Mouse (Mus musculus) CH12.LX (cell line): ENCODE data around the gene Sp7. TPM values are rescaled to one million over a fixed set of nuclear protein-coding genes. Genes with fewer than 3 reads are reported as not detected.

Source experiments
- DNase-seq: peaks from one replicate; pipeline ENCODE4 v3.0.0-alpha.2; 2013; ENCODE audit errors: extremely low read depth
- H3K27ac ChIP-seq: 2 replicates; pipeline ENCODE4 v1.5.1; 2012; ENCODE audit warnings: low read depth, mild to moderate bottlenecking, control low read depth, moderate library complexity; ENCODE audit not compliant: insufficient read depth
- H3K27me3 ChIP-seq: replicated peaks from 2 replicates; pipeline ENCODE3; 2012; ENCODE audit warnings: inconsistent platforms
- H3K36me3 ChIP-seq, 2 experiments: replicated peaks in 1 of 2; 2 replicates each; pipeline versions ENCODE3 to v1.6.1; 2012; ENCODE audit warnings: inconsistent platforms in 1 of 2, low read length in 1 of 2, mild to moderate bottlenecking in 1 of 2, mixed read lengths in 1 of 2, moderate library complexity in 1 of 2; ENCODE audit not compliant: control insufficient read depth in 1 of 2, insufficient read depth in 1 of 2
- H3K4me1 ChIP-seq, 2 experiments: 2 replicates each; pipeline ENCODE4 v1.6.1; 2012; ENCODE audit warnings: inconsistent platforms in 1 of 2, moderate library complexity in 1 of 2; ENCODE audit not compliant: insufficient read depth in 2 of 2, control insufficient read depth in 1 of 2
- H3K4me2 ChIP-seq: 2 replicates; pipeline ENCODE4 v1.6.1; 2012; ENCODE audit warnings: low read depth, mild to moderate bottlenecking, control low read depth; ENCODE audit not compliant: poor library complexity, insufficient read depth, severe bottlenecking
- H3K4me3 ChIP-seq, 3 experiments: fragments of 150-350 bp in 1 of 3; sonication (generic) in 1 of 3; replicated peaks in 1 of 3; 2 replicates each; pipeline versions ENCODE3 to v1.5.1; 2011 to 2012; ENCODE audit warnings: low read depth in 2 of 3, low read length in 2 of 3, mild to moderate bottlenecking in 2 of 3, moderate library complexity in 2 of 3, control low read depth in 1 of 3, improper control_type of control experiment in 1 of 3, inconsistent platforms in 1 of 3, mixed read lengths in 1 of 3; ENCODE audit not compliant: poor library complexity in 1 of 3
- H3K79me2 ChIP-seq: replicated peaks from 2 replicates; pipeline ENCODE4 v1.6.1; 2012; ENCODE audit warnings: mild to moderate bottlenecking, moderate library complexity; ENCODE audit not compliant: control insufficient read depth, poor library complexity, insufficient read depth, severe bottlenecking; ENCODE audit errors: extremely low read depth
- H3K9ac ChIP-seq: 2 replicates; pipeline ENCODE4 v1.6.1; 2012; ENCODE audit warnings: low read depth, mild to moderate bottlenecking, control low read depth, moderate library complexity; ENCODE audit not compliant: insufficient read depth
- H3K9me3 ChIP-seq: replicated peaks from 2 replicates; pipeline ENCODE3; 2012; ENCODE audit warnings: low read length, inconsistent platforms, mixed read lengths
- BHLHE40 ChIP-seq: IDR thresholded peaks from 2 replicates; pipeline ENCODE4 v1.6.1; 2011; ENCODE audit warnings: mild to moderate bottlenecking, low read depth, low read length, improper control_type of control experiment
- CHD1 ChIP-seq: IDR thresholded peaks from 2 replicates; pipeline ENCODE4 v1.6.1; 2012; ENCODE audit warnings: low read depth, low read length, improper control_type of control experiment, inconsistent platforms
- CHD2 ChIP-seq: IDR thresholded peaks from 2 replicates; pipeline ENCODE4 v1.6.1; 2011; ENCODE audit warnings: low read length, improper control_type of control experiment
- CTCF ChIP-seq, 2 experiments: IDR thresholded peaks in 1 of 2; conservative IDR thresholded peaks in 1 of 2; 2 replicates each; pipeline ENCODE4 v1.5.1; 2011 to 2012; ENCODE audit warnings: low read depth in 2 of 2, low read length in 2 of 2, improper control_type of control experiment in 1 of 2, inconsistent platforms in 1 of 2, mild to moderate bottlenecking in 1 of 2, moderate library complexity in 1 of 2
- E2F4 ChIP-seq: IDR thresholded peaks from 2 replicates; pipeline ENCODE4 v1.6.1; 2011; ENCODE audit warnings: low read depth, low read length, improper control_type of control experiment; ENCODE audit not compliant: insufficient replicate concordance
- ELF1 ChIP-seq: IDR thresholded peaks from 2 replicates; pipeline ENCODE4 v1.6.1; 2014; ENCODE audit warnings: low read depth, mild to moderate bottlenecking, inconsistent platforms, low read length, improper control_type of control experiment
- KAT2A ChIP-seq: IDR thresholded peaks from 2 replicates; pipeline ENCODE4 v1.6.1; 2012; ENCODE audit warnings: low read length, improper control_type of control experiment, inconsistent platforms; ENCODE audit not compliant: insufficient replicate concordance
- MAFK ChIP-seq: IDR thresholded peaks from 2 replicates; pipeline ENCODE4 v1.6.1; 2011; ENCODE audit warnings: low read length, improper control_type of control experiment; ENCODE audit not compliant: insufficient replicate concordance
- MAX ChIP-seq: IDR thresholded peaks from 2 replicates; pipeline ENCODE4 v1.6.1; 2011; ENCODE audit warnings: low read length, improper control_type of control experiment
- MYC ChIP-seq: IDR thresholded peaks from 2 replicates; pipeline ENCODE4 v1.6.1; 2011; ENCODE audit warnings: low read depth, mild to moderate bottlenecking, improper control_type of control experiment, low read length
- NELFE ChIP-seq: IDR thresholded peaks from 2 replicates; pipeline ENCODE4 v1.6.1; 2011; ENCODE audit warnings: low read depth, low read length, improper control_type of control experiment
- PAX5 ChIP-seq: IDR thresholded peaks from 2 replicates; pipeline ENCODE4 v1.6.1; 2012; ENCODE audit warnings: low read length, inconsistent platforms, mixed read lengths
- POLR2A ChIP-seq: IDR thresholded peaks from 2 replicates; pipeline ENCODE4 v1.6.1; 2011; ENCODE audit warnings: low read depth, mild to moderate bottlenecking, improper control_type of control experiment, low read length
- POLR2AphosphoS2 ChIP-seq: IDR thresholded peaks from 2 replicates; pipeline ENCODE4 v1.6.1; 2011; ENCODE audit warnings: low read depth, low read length, improper control_type of control experiment
- SIN3A ChIP-seq: IDR thresholded peaks from 2 replicates; pipeline ENCODE4 v1.6.1; 2012; ENCODE audit warnings: low read length, improper control_type of control experiment, inconsistent platforms
- SMC3 ChIP-seq: IDR thresholded peaks from 2 replicates; pipeline ENCODE4 v1.6.1; 2011; ENCODE audit warnings: low read depth, low read length, improper control_type of control experiment
- TBP ChIP-seq: conservative IDR thresholded peaks from 2 replicates; pipeline ENCODE4 v1.6.1; 2011; ENCODE audit warnings: low read depth, low read length, improper control_type of control experiment
- TCF12 ChIP-seq: IDR thresholded peaks from 2 replicates; pipeline ENCODE4 v1.6.1; 2014; ENCODE audit warnings: low read depth, mild to moderate bottlenecking, inconsistent platforms, low read length, improper control_type of control experiment
- ZC3H11A ChIP-seq: IDR thresholded peaks from 2 replicates; pipeline ENCODE4 v1.6.1; 2012; ENCODE audit warnings: low read depth, mild to moderate bottlenecking, inconsistent platforms, low read length, improper control_type of control experiment
- ZKSCAN1 ChIP-seq: IDR thresholded peaks from 2 replicates; pipeline ENCODE4 v1.6.1; 2012; ENCODE audit warnings: low read depth, inconsistent platforms, low read length, improper control_type of control experiment, borderline replicate concordance
- ZMIZ1 ChIP-seq: IDR thresholded peaks from 2 replicates; pipeline ENCODE4 v1.6.1; 2012; ENCODE audit warnings: low read depth, mild to moderate bottlenecking, inconsistent platforms, low read length, improper control_type of control experiment
- dilution Hi-C: fragments of 300-500 bp; cut with MboI; formaldehyde crosslinking; loops from 2 replicates; pipeline ENCODE4 v1.14.3; 2020; ENCODE audit warnings: low sequenced_read_pairs; ENCODE audit not compliant: extremely low pct_unique_long_range_greater_than_20kb, extremely low pct_ligation_motif_present
- in situ Hi-C: fragments of 300-500 bp; cut with MboI; formaldehyde crosslinking; loops from 3 replicates; pipeline ENCODE4 v1.14.3; 2019; ENCODE audit warnings: low sequenced_read_pairs, low pct_ligation_motif_present, low pct_unique_long_range_greater_than_20kb, mixed read lengths
- polyA plus RNA-seq: library from polyadenylated mRNA; unstranded; fragments of >175 nt; gene quantifications from 2 replicates; pipeline ENCODE4 v1.2.1, GENCODE M21; 2012; ENCODE audit warnings: low read depth; ENCODE audit not compliant: insufficient read length
- total RNA-seq, 2 experiments: library from RNA; depleted of rRNA; stranded (reverse); fragments of 300-350 nt in 1 of 2; fragments of >200 nt in 1 of 2; gene quantifications; 2 replicates each; pipeline ENCODE4 v1.2.3; 2012 to 2014

The Sp7 gene
- total and polyA plus RNA-seq, 3 experiments = not detected

DNA sequence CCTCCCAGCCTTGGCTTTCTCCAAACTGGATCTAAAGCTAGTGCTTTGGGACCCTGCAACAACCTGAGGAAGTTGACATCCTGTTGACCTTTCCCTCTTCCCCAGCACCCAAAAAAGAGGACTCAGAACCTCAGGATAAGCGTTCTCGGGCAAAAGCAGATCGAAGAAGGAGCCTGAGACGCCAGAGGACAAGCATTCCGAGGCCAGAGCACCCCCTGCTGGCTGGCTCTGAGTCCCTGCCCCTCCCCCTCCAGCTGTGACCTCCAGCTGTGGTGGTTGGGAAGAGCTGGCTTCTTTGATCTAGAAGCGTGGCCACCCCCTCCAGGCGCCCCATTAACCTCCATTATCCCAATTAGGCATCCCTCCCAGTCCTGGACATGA lies 10.2 kb upstream of the Sp7 start (continued):
- TF ChIP-seq SIN3A (0 out of 2 replicates have a peak, but pooled peaks have one; percentile 36), TCF12 (peak; percentile 59; the same call in 1 of the 2 replicates), PAX5 (no peak), MAFK (no peak), TBP (no peak), ZMIZ1 (no peak)

DNA sequence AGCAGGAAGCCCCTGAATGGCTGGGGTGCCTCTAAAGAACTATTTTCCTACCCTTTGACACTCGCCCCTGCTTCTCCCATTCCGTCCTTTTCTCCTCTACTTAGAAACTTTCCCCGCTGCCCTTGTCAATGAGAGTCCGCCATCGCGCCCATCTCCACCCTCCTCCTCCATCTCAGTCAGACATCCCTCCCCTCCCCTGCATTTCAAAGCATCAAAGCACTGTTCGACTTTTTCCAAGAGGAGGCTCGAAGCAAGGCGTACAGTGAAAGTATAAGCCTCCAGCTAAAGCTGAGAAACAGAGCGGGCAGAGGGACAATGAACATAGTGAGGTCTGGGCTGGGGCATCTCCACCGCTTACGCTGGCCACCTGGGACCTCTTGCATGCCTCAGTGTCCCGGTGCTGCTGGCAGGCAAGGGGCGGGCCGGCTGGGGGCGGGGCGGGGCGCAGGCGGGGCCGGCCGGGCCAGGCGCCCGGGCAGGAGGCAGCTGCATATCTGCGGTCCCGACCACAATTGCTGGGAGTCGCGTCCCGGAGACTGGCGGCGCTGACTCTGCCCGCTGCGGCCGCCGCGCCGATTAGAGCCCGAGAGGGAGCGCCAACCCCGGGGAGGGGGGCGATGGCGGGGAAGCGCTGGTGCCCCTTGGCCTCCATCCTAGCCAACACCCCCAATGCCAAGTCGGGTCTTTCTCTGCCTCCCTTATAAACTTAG lies 9.6 kb upstream of the Sp7 start:
- H3K4me2 ChIP-seq = peak overlapping the region; percentile 80
- no peaks in the 10 kb centered on the region for H3K79me2 ChIP-seq
- no peak overlapping the region for H3K27ac ChIP-seq
- DNase-seq = peak; percentile 53
- dilution Hi-C loops (no loop called here), in situ Hi-C loops (no loop called here)
- H3K4me3 ChIP-seq = peak overlapping the region; percentile 53 to 70 (median 59)
- H3K36me3 ChIP-seq = no peaks in the 10 kb centered on the region
- H3K27me3 ChIP-seq = peaks cover 45% of the 10 kb centered on the region
- H3K9me3 ChIP-seq = no peaks in the 10 kb centered on the region
- TF ChIP-seq CTCF (conservative IDR thresholded peaks at IDR 0.05 in 1 of 2, IDR thresholded peaks at IDR 0.05 in 1 of 2; ENCODE audit: low read depth in 2 of 2, low read length in 2 of 2) (no peak), KAT2A (no peak), POLR2A (peak; percentile 45; the same call in 1 of the 2 replicates), MYC (no peak), ELF1 (no peak)
- H3K9ac ChIP-seq = peak overlapping the region; percentile 53
- peaks cover 0 to 17% of the 10 kb centered on the region in 2 experiments; a peak in 3 of 4 replicates for H3K4me1 ChIP-seq

DNA sequence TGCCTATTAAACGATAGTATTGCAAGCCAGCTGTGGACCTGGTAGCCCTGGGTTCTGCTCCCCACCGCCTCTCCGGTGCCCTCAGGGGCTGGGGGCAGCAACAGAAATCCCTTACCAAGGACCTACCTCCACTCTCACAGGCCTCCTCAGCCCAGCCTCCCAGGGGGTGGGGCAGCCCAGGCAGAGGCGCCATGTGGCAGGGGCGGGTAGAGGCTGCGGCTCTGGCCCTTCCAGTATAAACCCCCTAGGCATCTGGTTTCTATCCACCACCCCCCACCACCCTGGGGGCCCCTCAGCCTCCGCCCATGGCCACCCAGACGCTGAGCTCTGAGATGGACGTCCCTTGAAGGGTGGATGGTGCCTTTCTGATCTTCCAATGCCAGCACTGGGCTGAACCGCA lies 3.7 kb upstream of the Sp7 start:
- dilution Hi-C loops (no loop called here), in situ Hi-C loops (no loop called here)
- H3K27me3 ChIP-seq = peaks cover 64% of the 10 kb centered on the region
- no peak overlapping the region for H3K4me2 ChIP-seq
- H3K9ac ChIP-seq = no peak overlapping the region
- no peak overlapping the region for H3K4me3 ChIP-seq
- H3K79me2 ChIP-seq = no peaks in the 10 kb centered on the region
- H3K4me1 ChIP-seq = peaks cover 5 to 6% of the 10 kb centered on the region in 2 experiments; a peak in 3 of 4 replicates
- no peak for DNase-seq
- TF ChIP-seq BHLHE40 (no peak), ZC3H11A (no peak), CTCF (conservative IDR thresholded peaks at IDR 0.05 in 1 of 2, IDR thresholded peaks at IDR 0.05 in 1 of 2; ENCODE audit: low read depth in 2 of 2, low read length in 2 of 2) (no peak), NELFE (no peak), CHD2 (no peak), ZKSCAN1 (no peak), POLR2AphosphoS2 (no peak), E2F4 (no peak), CHD1 (no peak), SMC3 (no peak), MAX (no peak), MAFK (no peak)
- TF ChIP-seq, all 38 proteins: peak for 0
- Histone ChIP-seq H3K9me3 (no peaks in the 10 kb centered on the region), H3K36me3 (no peaks in the 10 kb centered on the region), H3K27ac (no peak overlapping the region)
